Mouse (Mus musculus) neural tube, embryonic 14.5 days (tissue): ENCODE results near the gene Ccdc13. TPM values are rescaled to one million over a fixed set of nuclear protein-coding genes. Genes with fewer than 3 reads are reported as not detected.
A peak's percentile ranks its signal among the peaks of the same experiment; 100 is the strongest.

Experiments used
- ATAC-seq: fragments of 200-750 bp; cut with Nextera tagmentation; 2 replicates; pipeline ENCODE4 v1.8.0; 2017; ENCODE audit warnings: low read depth, mild to moderate bottlenecking, moderate TSS enrichment, moderate library complexity
- H3K27ac ChIP-seq: fragments of 300-500 bp; sonication (generic); 2 replicates; pipeline ENCODE4 v1.5.1; 2014; ENCODE audit warnings: low read depth, mild to moderate bottlenecking, control low read depth, low read length, moderate library complexity, mixed read lengths
- H3K27me3 ChIP-seq: fragments of 300-500 bp; sonication (generic); 2 replicates; pipeline ENCODE4 v1.6.1; 2014; ENCODE audit warnings: low read length; ENCODE audit not compliant: control insufficient read depth, insufficient read depth
- H3K36me3 ChIP-seq: fragments of 300-500 bp; sonication (generic); 2 replicates; pipeline ENCODE4 v1.6.1; 2014; ENCODE audit warnings: low read length, mixed read lengths; ENCODE audit not compliant: control insufficient read depth, insufficient read depth
- H3K4me1 ChIP-seq: fragments of 300-500 bp; sonication (generic); 2 replicates; pipeline ENCODE4 v1.6.1; 2014; ENCODE audit warnings: low read length; ENCODE audit not compliant: control insufficient read depth, insufficient read depth
- H3K4me2 ChIP-seq: fragments of 300-500 bp; sonication (generic); 2 replicates; pipeline ENCODE4 v1.6.1; 2014; ENCODE audit warnings: mild to moderate bottlenecking, low read depth, low read length, control low read depth
- H3K4me3 ChIP-seq: fragments of 300-500 bp; sonication (generic); 2 replicates; pipeline ENCODE4 v1.5.1; 2014; ENCODE audit warnings: low read depth, low read length, control low read depth, mixed read lengths
- H3K9ac ChIP-seq: fragments of 300-500 bp; sonication (generic); replicated peaks from 2 replicates; pipeline ENCODE4 v1.6.1; 2014; ENCODE audit warnings: low read depth, mild to moderate bottlenecking, control low read depth, low read length, mixed read lengths
- H3K9me3 ChIP-seq: fragments of 300-500 bp; sonication (generic); 2 replicates; pipeline ENCODE4 v1.6.1; 2016; ENCODE audit warnings: low read length; ENCODE audit not compliant: control insufficient read depth
- WGBS: fragments of 180-500 bp; shearing (Covaris S2); extraction: QIAGEN DNeasy Blood & Tissue Kit; methylation state at CpG from one replicate; pipeline ENCODE4 v1.1.7; 2014; 5-methylcytosine and 5-hydroxymethylcytosine counted together
- polyA plus RNA-seq: library from polyadenylated mRNA; unstranded; fragments of >200 nt; fragmentation: Nextera tagmentation; extraction: Ambion mirVana; gene quantifications from 2 replicates; pipeline ENCODE4 v1.2.1, GENCODE M21; 2014

The Ccdc13 gene
- polyA plus RNA-seq, 1 experiment from 2014 or later = 1.9 TPM

DNA sequence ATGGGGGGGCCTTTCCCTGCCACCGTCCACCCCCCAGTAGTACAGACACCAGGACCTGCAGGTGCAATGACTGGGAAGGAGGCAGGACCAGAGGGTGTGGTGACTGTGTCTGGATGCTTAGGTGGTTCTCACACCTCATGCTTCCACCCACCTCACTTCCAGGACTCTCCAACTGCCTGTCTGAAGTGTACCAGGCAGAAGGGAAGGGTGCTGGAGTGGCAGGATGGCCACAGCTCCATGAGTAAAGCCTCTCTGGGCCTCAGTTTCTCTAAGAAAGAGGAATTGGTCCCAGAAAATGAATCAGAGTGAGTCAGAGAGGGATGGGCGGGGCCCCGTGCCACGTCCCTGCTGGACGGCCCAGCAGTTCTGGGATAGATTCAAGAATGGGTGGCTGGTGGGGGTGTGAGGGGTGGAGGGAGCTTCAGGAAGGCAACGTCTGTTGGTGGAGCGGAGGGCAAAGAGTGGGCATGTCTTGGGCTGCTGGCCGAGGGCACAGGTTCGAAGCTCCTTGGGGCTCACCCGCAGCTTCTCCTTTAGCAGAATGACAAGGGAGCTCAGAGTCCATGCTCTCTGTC, 78.1 kb downstream of the Ccdc13 start:
- Histone ChIP-seq H3K4me1 (peaks cover 26% of the 10 kb centered on the region), H3K27ac (no peak overlapping the region), H3K36me3 (peaks cover 33% of the 10 kb centered on the region), H3K9me3 (no peaks in the 10 kb centered on the region), H3K27me3 (no peaks in the 10 kb centered on the region), H3K4me2 (peak overlapping the region; percentile 77), H3K9ac (peak overlapping the region; percentile 94; the same call in 1 of the 2 replicates), H3K4me3 (peak overlapping the region; percentile 96)
- 57% methylated on average over 10 of the region's 10 CpGs for WGBS
- no peak for ATAC-seq

DNA sequence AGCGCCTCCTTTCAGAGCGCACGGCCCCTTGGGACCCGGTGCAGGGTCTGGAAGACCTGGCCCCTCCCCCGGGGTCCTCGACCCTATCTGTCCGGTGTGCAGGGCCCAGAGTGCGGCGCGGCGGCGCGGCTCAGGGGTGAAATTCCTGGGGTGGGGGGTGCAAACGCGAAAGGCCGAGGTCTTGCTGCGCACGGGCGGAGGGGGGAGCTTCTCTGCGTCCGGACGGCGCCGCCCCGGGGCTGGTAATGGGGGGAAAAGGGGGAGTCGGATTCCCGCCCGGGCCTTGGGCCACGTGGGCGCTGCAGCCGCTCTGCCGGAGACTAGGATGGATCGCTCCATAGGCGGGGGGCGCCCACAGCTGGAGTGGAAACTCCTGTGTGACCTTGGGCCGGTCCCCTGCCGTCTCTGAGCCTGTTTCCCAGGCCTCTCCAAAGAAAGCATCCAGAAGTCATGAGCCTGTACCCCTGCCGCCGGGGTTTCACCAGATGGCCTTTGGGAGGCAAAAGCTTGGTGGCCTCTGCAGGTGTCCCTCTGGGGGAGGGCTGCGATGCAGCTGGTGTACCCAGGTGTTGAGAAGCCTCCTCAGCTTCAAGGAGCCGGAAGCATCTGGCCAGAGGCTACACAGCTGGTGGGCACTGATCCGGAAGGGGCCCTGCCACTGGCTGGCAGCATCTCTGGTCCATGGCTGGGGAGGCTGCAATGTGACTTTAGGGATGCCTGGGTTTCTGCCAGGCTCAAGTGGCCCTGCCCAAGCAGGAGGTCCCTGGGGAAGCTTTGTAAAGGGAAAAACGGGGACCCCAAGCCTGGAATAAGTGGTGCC, 78.8 kb downstream of the Ccdc13 start:
- H3K4me3 ChIP-seq = peak overlapping the region; percentile 96
- H3K36me3 ChIP-seq = peaks cover 31% of the 10 kb centered on the region
- WGBS = 2% methylated on average over 42 of the region's 43 CpGs
- peak; percentile 32 for ATAC-seq
- H3K27ac ChIP-seq = peak overlapping the region; percentile 88
- no peaks in the 10 kb centered on the region for H3K27me3 ChIP-seq
- H3K9me3 ChIP-seq = no peaks in the 10 kb centered on the region
- peak overlapping the region; percentile 77 for H3K4me2 ChIP-seq
- H3K9ac ChIP-seq = peak overlapping the region; percentile 94
- H3K4me1 ChIP-seq = peaks cover 26% of the 10 kb centered on the region

DNA sequence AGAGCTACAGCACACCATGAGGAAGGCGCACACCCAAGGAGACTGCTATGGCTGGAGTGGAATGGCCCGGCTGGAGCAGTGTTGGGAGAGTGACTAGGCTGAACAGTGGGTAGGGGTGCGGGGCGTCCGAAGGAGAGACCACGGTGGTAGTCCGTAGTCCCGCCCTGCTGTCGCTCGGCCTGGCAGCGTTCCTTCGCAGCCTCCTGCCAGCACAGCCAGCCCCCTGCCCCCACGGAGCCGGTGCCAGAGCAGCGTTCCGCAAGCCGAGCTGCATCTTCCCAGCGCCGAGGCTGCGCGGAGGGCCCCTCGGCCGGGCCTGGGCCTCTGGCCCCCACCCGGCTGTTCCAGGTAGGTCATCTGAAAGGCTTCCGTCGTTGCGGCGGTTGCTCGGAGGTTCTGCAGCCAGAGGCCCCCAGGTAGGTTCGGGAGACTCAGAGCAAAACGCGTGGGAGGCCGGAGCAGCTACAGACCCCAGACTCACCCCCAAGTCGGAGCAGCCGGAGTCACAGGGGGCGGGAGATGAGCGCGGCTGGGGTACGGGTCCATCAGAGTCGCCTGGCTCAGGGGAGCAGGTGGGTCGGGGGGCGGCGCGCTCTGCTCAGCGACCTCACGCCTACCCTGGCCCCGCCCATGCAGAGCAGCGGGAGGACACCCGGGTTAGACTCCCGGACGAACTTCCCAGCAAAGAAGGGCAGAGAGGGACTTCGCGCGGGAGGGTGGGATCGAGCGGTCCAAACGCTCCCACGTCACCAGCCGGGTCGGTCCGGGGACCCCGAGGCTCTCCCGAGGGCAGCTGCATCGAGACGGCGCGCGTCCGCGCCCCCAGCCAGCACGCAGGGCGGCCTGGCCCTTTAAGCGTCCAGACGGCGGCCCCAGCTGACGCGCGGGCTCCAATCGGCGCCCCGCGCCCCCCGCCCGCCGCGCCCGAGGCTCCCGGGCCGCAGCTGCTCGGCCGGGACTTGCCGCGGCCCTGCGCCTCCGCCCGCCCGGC, 79.9 kb downstream of the Ccdc13 start, which contains the start of gene Zfp651:
Gene Zfp651 (plus strand): TSS at position 240 of the 991 bp plus-strand sequence.
- no peaks in the 10 kb centered on the region for H3K9me3 ChIP-seq
- no peaks in the 10 kb centered on the region for H3K27me3 ChIP-seq
- ATAC-seq = peak; percentile 84
- H3K9ac ChIP-seq = peak within 1 kb of the TSS; percentile 94
- H3K4me3 ChIP-seq = peak within 1 kb of the TSS; percentile 96
- H3K36me3 ChIP-seq = peaks cover 29% of the 10 kb centered on the region
- WGBS = under 1% methylated on average over 78 of the region's 97 CpGs
- H3K4me1 ChIP-seq = peaks cover 26% of the 10 kb centered on the region
- H3K4me2 ChIP-seq = peak within 1 kb of the TSS; percentile 77
- H3K27ac ChIP-seq = peak within 1 kb of the TSS; percentile 88

DNA sequence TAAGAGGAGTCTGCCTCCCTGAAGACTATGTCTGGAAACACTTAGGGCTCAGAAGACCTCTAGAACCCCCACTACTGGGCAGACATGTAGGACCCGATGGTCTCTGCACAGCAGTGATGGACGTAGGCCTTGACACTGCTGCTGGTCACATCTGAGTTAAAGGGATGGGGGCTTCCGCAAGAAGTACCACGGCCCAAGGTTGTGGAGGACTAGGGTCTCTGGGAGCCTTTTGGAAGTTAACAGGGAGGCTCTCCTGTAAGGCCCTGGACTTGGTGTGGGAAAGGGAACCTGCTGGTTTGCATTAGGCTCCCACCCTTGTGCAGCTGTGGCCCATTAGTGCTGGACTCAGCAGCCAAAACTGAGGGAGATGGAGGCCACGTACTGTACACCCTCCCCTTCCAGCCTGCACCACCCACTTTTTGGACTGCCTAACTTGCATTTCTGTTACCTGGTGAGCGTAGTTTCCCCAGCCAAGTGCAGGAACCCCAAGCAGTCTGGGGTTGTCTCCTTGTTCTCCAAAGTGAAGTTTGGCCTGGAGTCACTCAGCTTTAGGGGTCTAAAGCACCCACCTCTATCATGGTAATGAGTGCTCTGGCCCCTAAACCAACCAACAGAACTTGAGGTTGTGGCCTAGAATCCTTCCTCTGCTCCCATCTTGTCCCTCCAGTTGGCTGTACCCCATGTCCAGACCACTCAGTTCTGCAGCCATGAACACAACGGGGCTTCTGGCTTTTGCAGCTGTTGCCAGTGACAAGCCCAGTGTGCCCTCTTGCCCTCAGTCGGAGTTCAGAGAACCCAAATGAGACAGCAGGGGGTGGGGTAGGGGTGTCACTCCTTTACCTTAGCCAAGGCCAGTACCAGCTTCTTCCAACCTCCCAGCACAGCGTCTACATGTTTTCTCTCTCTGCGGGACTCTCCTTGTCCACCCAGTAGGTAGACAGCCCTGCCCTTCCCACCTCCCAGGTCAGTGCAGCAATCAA, 81.1 kb downstream of the Ccdc13 start:
- Histone ChIP-seq H3K27ac (no peak overlapping the region), H3K4me3 (peak overlapping the region; percentile 96), H3K36me3 (peaks cover 29% of the 10 kb centered on the region), H3K9me3 (no peaks in the 10 kb centered on the region), H3K4me1 (peaks cover 26% of the 10 kb centered on the region), H3K9ac (peak overlapping the region; percentile 94), H3K4me2 (peak overlapping the region; percentile 77), H3K27me3 (no peaks in the 10 kb centered on the region)
- ATAC-seq = no peak
- 61% methylated on average over 10 of the region's 10 CpGs for WGBS

DNA sequence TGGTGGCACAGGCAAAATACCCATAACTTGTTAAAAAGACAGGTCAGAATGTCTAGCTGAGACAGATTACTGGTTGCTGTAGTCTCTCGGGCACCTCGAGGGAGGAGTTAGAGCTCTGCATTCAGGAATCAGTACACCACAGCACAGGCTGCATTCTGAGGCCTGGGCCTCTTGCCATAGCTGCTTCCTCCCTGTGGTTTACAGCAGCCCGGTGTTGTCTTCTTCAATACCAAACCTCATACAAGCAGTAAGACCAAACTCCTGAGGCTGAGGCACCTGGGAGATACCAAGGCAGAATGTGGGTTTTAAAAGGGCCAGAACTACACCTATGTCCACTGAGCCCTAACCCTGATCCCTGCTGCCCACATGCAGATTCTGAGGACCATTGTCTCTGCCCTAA, 81.8 kb downstream of the Ccdc13 start:
- no peak for ATAC-seq
- H3K36me3 ChIP-seq = peaks cover 32% of the 10 kb centered on the region
- no peak overlapping the region for H3K27ac ChIP-seq
- H3K9me3 ChIP-seq = no peaks in the 10 kb centered on the region
- no peak overlapping the region for H3K9ac ChIP-seq
- peaks cover 26% of the 10 kb centered on the region for H3K4me1 ChIP-seq
- 62% methylated on average over 3 of the region's 3 CpGs for WGBS
- no peaks in the 10 kb centered on the region for H3K27me3 ChIP-seq
- H3K4me2 ChIP-seq = no peak overlapping the region
- H3K4me3 ChIP-seq = no peak overlapping the region

DNA sequence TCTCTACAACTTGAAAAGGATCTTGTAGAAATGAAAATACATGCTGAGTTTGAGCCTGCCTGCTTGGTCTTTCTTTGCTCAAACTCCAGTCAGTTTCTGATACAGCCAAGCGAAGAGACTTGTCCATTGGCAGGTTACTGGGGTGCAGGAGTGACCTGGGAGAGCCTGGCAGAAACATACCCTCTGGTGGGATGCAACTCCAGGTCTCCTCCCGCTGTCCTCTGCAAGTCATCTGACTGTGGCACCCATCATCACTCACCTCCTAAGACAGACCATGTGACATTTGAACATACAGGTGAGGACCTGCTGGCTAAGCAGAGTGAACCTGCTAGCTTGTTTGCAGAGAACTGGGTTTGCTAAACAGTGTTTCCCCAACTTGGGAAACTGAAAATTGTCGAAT, 82.5 kb downstream of the Ccdc13 start:
- Histone ChIP-seq H3K9ac (no peak overlapping the region), H3K27ac (no peak overlapping the region), H3K4me1 (peaks cover 26% of the 10 kb centered on the region), H3K4me2 (no peak overlapping the region), H3K27me3 (no peaks in the 10 kb centered on the region), H3K36me3 (peaks cover 38% of the 10 kb centered on the region), H3K9me3 (no peaks in the 10 kb centered on the region), H3K4me3 (no peak overlapping the region)
- ATAC-seq = no peak
- 88% methylated on average over 3 of the region's 3 CpGs for WGBS

DNA sequence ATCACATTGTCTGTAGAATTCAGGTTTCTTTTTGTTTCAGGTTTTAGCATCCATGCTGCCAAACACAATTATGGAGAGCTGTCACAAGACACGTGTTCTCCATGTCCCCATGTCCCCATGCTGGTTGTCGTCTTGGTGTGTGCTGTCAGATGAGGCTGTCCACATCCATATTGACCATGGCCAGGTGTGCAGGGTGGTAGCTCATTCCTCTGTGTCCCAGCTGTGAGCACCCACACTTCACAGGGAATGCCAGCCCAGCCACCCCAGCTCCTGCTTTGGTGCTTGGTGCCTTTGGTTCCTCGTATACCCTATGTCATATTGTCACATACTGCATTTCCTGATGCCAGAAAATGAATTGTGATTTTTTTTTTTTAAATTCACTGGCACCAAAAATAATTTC, 84.6 kb downstream of the Ccdc13 start:
- Histone ChIP-seq H3K27ac (no peak overlapping the region), H3K27me3 (no peaks in the 10 kb centered on the region), H3K36me3 (peaks cover 60% of the 10 kb centered on the region), H3K4me1 (0 out of 2 replicates have a peak, but pooled peaks cover 12% of the 10 kb centered on the region), H3K4me3 (no peak overlapping the region), H3K9ac (no peak overlapping the region), H3K9me3 (no peaks in the 10 kb centered on the region), H3K4me2 (no peak overlapping the region)
- no peak for ATAC-seq
- WGBS = 93% methylated on average over 3 of the region's 3 CpGs

DNA sequence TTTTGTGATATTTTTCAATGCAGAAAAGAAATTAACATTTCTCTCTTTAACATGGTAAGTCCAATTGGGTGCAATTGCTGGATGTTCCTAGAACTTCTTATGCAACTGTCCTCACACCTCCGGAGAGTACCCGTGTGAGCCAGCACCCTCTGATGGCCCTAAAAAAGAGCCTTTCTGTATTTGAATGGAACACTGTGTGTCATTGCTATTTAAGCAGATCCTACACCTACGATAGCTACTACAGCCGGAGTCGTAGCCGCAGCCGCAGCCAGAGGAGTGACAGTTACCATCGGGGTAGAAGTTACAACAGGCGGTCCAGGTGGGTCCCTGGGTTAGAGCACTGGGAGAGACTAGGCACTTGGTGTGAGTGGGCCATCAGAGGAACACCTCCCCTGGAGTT, 86.5 kb downstream of the Ccdc13 start:
- H3K9me3 ChIP-seq = no peaks in the 10 kb centered on the region
- H3K36me3 ChIP-seq = peaks cover 76% of the 10 kb centered on the region
- H3K4me3 ChIP-seq = no peak overlapping the region
- no peak for ATAC-seq
- no peak overlapping the region for H3K4me2 ChIP-seq
- no peak overlapping the region for H3K9ac ChIP-seq
- H3K4me1 ChIP-seq = 0 out of 2 replicates have a peak, but pooled peaks cover 3% of the 10 kb centered on the region
- 94% methylated on average over 9 of the region's 9 CpGs for WGBS
- no peak overlapping the region for H3K27ac ChIP-seq
- no peaks in the 10 kb centered on the region for H3K27me3 ChIP-seq
